In genomic region chr11:95728916-95729907, GRCm38 (mm10) we compare ENCODE assay signal across 13 mouse cellular contexts. TPM values are rescaled to one million over a fixed set of nuclear protein-coding genes. Genes with fewer than 3 reads are reported as not detected.
DNase-seq lines count a peak whose midpoint lies in the region; ATAC-seq and TF ChIP-seq lines count a peak whose summit lies in the region.
"Had no signal": no experiment of that assay in that cellular context is flagged by ENCODE, and none has a peak within 500 bp of the region (broad histone marks: within the 10 kb centered on the region; RNA-seq: fewer than 3 reads in every experiment).

No protein-coding gene starts in this region.

- TF ChIP-seq CTCF in kidney, adult 2 months (conservative IDR thresholded peaks at IDR 0.05; ENCODE audit: insufficient read depth, insufficient read length, low read depth, low read length), result no peak
- no peak for TF ChIP-seq CTCF in CH12.LX (conservative IDR thresholded peaks at IDR 0.05 in 1 of 2, IDR thresholded peaks at IDR 0.05 in 1 of 2; ENCODE audit: low read depth in 2 of 2, low read length in 2 of 2)

- H3K4me1 ChIP-seq in kidney, adult 2 months (ENCODE audit: control insufficient read depth, insufficient read depth, low read length), result 0 out of 2 replicates have a peak, but pooled peaks cover 5% of the 10 kb centered on the region
- peaks cover under 1 to 30% of the 10 kb centered on the region in 2 experiments; a peak in 3 of 4 replicates for H3K4me1 ChIP-seq in CH12.LX (ENCODE audit: control insufficient read depth in 1 of 2, insufficient read depth in 2 of 2)

- no peak for TF ChIP-seq EP300 in CH12.LX (IDR thresholded peaks at IDR 0.05; ENCODE audit: low read length)

- DNase-seq in kidney, adult 2 months, result peak; percentile 27
- no peak for DNase-seq in kidney, postnatal 4 days
- peak; percentile 29 for DNase-seq in CH12.LX (ENCODE audit: extremely low read depth)
- DNase-seq in gastrocnemius, postnatal 10 days, result no peak
- no peak for DNase-seq in layer of hippocampus, adult 8-10 months (ENCODE audit: low spot score in 2 of 2)
- no peak for DNase-seq in testis, postnatal 10 days (ENCODE audit: low spot score)
- DNase-seq: gastrocnemius, postnatal 14 days; heart, postnatal 36 days; kidney, adult 18-20 months; lung, embryonic 14.5 days; thymus, adult 18-20 months had no signal

- H3K36me3 ChIP-seq in kidney, adult 2 months (ENCODE audit: control insufficient read depth, insufficient read depth, low read length), result no peaks in the 10 kb centered on the region
- H3K36me3 ChIP-seq in CH12.LX (replicated peaks in 1 of 2; ENCODE audit: control insufficient read depth in 1 of 2, insufficient read depth in 1 of 2, low read length in 1 of 2), result peaks cover 0 to 10% of the 10 kb centered on the region in 2 experiments

- TF ChIP-seq POLR2A in kidney, adult 2 months (IDR thresholded peaks at IDR 0.05; ENCODE audit: low read depth, low read length), result no peak
- TF ChIP-seq POLR2A in CH12.LX (IDR thresholded peaks at IDR 0.05; ENCODE audit: low read depth, low read length), result no peak

- no peak overlapping the region for H3K4me2 ChIP-seq in CH12.LX (ENCODE audit: insufficient read depth, low read depth, poor library complexity, severe bottlenecking)
- H3K4me2 ChIP-seq: lung, embryonic 14.5 days had no signal

- no peak overlapping the region; the same call in 1 of the 2 replicates for H3K9ac ChIP-seq in CH12.LX (ENCODE audit: insufficient read depth, low read depth)
- H3K9ac ChIP-seq: lung, embryonic 14.5 days had no signal

- H3K79me2 ChIP-seq in CH12.LX (replicated peaks; ENCODE audit: control insufficient read depth, extremely low read depth, insufficient read depth, poor library complexity, severe bottlenecking), result peaks cover 8% of the 10 kb centered on the region

- no peaks in the 10 kb centered on the region for H3K27me3 ChIP-seq in kidney, adult 2 months (replicated peaks; ENCODE audit: control insufficient read depth, insufficient read depth, low read length)
- no peaks in the 10 kb centered on the region for H3K27me3 ChIP-seq in CH12.LX (replicated peaks)

- no peak overlapping the region for H3K4me3 ChIP-seq in kidney, adult 2 months (ENCODE audit: insufficient read depth, low read depth, low read length)
- H3K4me3 ChIP-seq in CH12.LX (replicated peaks in 1 of 3; ENCODE audit: low read depth in 2 of 3, low read length in 2 of 3, poor library complexity in 1 of 3), result no peak overlapping the region

- TF ChIP-seq RAD21 in CH12.LX (IDR thresholded peaks at IDR 0.05; ENCODE audit: low read depth, low read length), result no peak

- peak; percentile 74 for ATAC-seq in granulocyte monocyte progenitor cell, adult 5-6 weeks (replicated peaks; ENCODE audit: poor library complexity, severe bottlenecking)
- ATAC-seq in megakaryocyte-erythroid progenitor cell, adult 5-6 weeks (replicated peaks; ENCODE audit: low FRiP score, low TSS enrichment, poor library complexity, severe bottlenecking), result peak; percentile 48

- dilution Hi-C loops in CH12.LX (cut with MboI; ENCODE audit: extremely low pct_ligation_motif_present, extremely low pct_unique_long_range_greater_than_20kb, low sequenced_read_pairs), result no loop called here

- no peaks in the 10 kb centered on the region for H3K9me3 ChIP-seq in CH12.LX (replicated peaks; ENCODE audit: low read length)

- in situ Hi-C loops in CH12.LX (cut with MboI; ENCODE audit: low pct_ligation_motif_present, low pct_unique_long_range_greater_than_20kb, low sequenced_read_pairs), result no loop called here

- peak overlapping the region; percentile 35; the same call in 1 of the 2 replicates for H3K27ac ChIP-seq in kidney, adult 2 months (ENCODE audit: insufficient read depth, low read depth, low read length)
- H3K27ac ChIP-seq in CH12.LX (ENCODE audit: insufficient read depth, low read depth), result no peak overlapping the region

- 71% methylated on average over 12 of the region's 12 CpGs for WGBS in kidney, adult 2 months

TF ChIP-seq in CH12.LX, 34 proteins besides CTCF, POLR2A, EP300 and RAD21:
- no peak for TF ChIP-seq HCFC1 (IDR thresholded peaks at IDR 0.05; ENCODE audit: low read depth, low read length)
- peak; percentile 61; the same call in 1 of the 2 replicates for TF ChIP-seq IRF4 (IDR thresholded peaks at IDR 0.05; ENCODE audit: low read depth, low read length)
TF ChIP-seq in CH12.LX: peak in this region for 1.

RNA-seq across cellular contexts. Expression of gene B130006D01Rik, which starts 5.8 kb away (rescaled TPM):
- 0.03 and 0.07 TPM in 2 replicates for polyA plus RNA-seq in kidney, adult 2 months (2012; rRNA removed)
- total RNA-seq in CH12.LX (2012; rRNA removed) (0.38 TPM in 2 replicates), CH12.LX (2014; rRNA removed) (0.15 and 0.23 TPM in 2 replicates)
- 0.10 TPM in 1 of 2 replicates, not detected in the other for polyA plus RNA-seq in CH12.LX (2012; ENCODE audit: insufficient read length, low read depth)
- 4.4 and 5.7 TPM in 2 replicates for total RNA-seq in granulocyte monocyte progenitor cell, adult 5-6 weeks (2014; fragmentation: Nextera tagmentation)
- total RNA-seq in granulocyte monocyte progenitor cell, adult 5-6 weeks (2017), result 1.0 and 1.2 TPM in 2 replicates
- total RNA-seq in megakaryocyte-erythroid progenitor cell, adult 5-6 weeks (2014; fragmentation: Nextera tagmentation), result 7.1 and 7.5 TPM in 2 replicates
- 1.5 TPM in 1 of 2 replicates, not detected in the other for total RNA-seq in megakaryocyte-erythroid progenitor cell, adult 5-6 weeks (2017)
- total RNA-seq in gastrocnemius, postnatal 10 days (2021), result under 1 TPM; 0.42 to 0.90 TPM
- total RNA-seq in layer of hippocampus, adult 8-10 months (2022), result 1 to 10 TPM; 1.9 to 2.4 (median 1.9) TPM

RNA-seq across cellular contexts. Expression of gene Zfp652, which starts 16.7 kb away (rescaled TPM):
- 10.9 and 11.4 TPM in 2 replicates for polyA plus RNA-seq in kidney, adult 2 months (2012; rRNA removed)
- total RNA-seq in CH12.LX (2012; rRNA removed) (6.2 and 6.3 TPM in 2 replicates), CH12.LX (2014; rRNA removed) (3.0 and 3.5 TPM in 2 replicates)
- polyA plus RNA-seq in CH12.LX (2012; ENCODE audit: insufficient read length, low read depth), result 9.4 and 9.8 TPM in 2 replicates
- total RNA-seq in granulocyte monocyte progenitor cell, adult 5-6 weeks (2014; fragmentation: Nextera tagmentation), result 39.1 and 39.4 TPM in 2 replicates
- 17.7 and 18.5 TPM in 2 replicates for total RNA-seq in granulocyte monocyte progenitor cell, adult 5-6 weeks (2017)
- 43.0 and 54.5 TPM in 2 replicates for total RNA-seq in megakaryocyte-erythroid progenitor cell, adult 5-6 weeks (2014; fragmentation: Nextera tagmentation)
- 27.4 and 28.2 TPM in 2 replicates for total RNA-seq in megakaryocyte-erythroid progenitor cell, adult 5-6 weeks (2017)
- 10 to 100 TPM; 51.1 to 54.5 TPM for total RNA-seq in gastrocnemius, postnatal 10 days (2021)
- total RNA-seq in layer of hippocampus, adult 8-10 months (2022), result 10 to 100 TPM; 47.8 to 49.7 (median 48.5) TPM

Comparison
In these comparisons a context has a peak if more than half of its experiments do, and no peak if none do; other contexts are left out.
1. DNase-seq: peak in kidney, adult 2 months (single experiment) and CH12.LX (single experiment); none in kidney, postnatal 4 days (0 of 2), gastrocnemius, postnatal 10 days (single experiment), layer of hippocampus, adult 8-10 months (0 of 2) and testis, postnatal 10 days (single experiment).